Mouse (Mus musculus): ENCODE results near the gene Fam129b. TPM values are rescaled to one million over a fixed set of nuclear protein-coding genes. Genes with fewer than 3 reads are reported as not detected.
"Not testable (repeated sequence)": the region's sequence is repeated elsewhere in the genome, so short reads cannot be mapped to it uniquely, and the experiment has no call there.

The Fam129b gene
- 10 to 100 TPM; 28.9 to 30.7 TPM for total RNA-seq (2021)
- long read RNA-seq, experiment 1, transcript Fam129b-201 (14 exons, 3,714 nt), result major isoform, 37 of 69 reads
- long read RNA-seq, experiment 1, partial matches to known transcripts, result 8 of 69 reads
- long read RNA-seq, experiment 1, other reads (novel, unspliced or antisense), result 24 of 69 reads
- long read RNA-seq, experiment 2, transcript Fam129b-201 (14 exons, 3,714 nt), result major isoform, 11 of 16 reads
- long read RNA-seq, experiment 2, partial matches to known transcripts, result 2 of 16 reads
- long read RNA-seq, experiment 2, other reads (novel, unspliced or antisense), result 3 of 16 reads

DNA sequence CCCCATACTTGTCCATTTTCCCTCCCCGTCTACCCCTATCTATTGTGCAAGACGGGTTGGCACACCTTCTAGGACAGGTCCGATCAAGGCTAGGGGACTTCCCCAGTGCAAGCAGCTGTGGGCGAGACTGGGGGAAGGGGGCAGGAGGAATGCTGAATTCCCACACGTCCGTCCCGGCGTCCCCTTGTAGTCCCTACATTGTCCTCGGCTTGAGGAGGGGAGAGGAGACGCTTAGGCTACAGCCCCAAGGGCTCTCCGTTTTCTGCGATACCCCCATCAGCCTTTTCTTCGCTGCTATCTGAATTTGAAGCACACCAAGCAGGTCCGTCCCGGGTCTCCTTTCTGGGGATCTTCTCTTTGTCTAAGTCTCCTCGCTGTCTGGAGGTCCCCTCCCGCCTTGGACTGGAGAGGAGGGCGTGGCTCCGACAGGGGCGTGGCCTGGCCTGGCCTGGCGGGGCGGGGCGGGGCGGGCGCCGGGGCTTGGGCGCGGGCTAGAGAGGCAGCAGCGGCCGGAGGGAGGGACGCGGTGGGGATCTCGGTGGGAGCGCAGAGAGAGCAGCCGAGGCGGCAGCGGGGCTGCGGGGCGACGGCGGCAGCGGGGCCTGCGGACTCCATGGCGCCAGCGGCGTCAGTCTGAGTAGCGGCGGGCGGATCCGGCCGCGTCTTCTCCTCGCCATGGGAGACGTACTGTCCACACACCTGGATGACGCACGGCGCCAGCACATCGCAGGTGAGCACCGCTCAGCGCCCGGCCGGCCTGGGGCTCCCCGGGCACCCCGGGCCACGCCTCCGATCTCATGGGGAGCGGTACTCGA is at the start of gene Fam129b:
Gene Fam129b, plus strand, starts transcription at position 440 of the 815 bp plus-strand sequence.
- peak; percentile 94 for DNase-seq

- DNase-seq, result no peak
Measured at GRCm38 (mm10) chr2:32828979-32829676, 46.8 kb upstream of the Fam129b start.

DNA sequence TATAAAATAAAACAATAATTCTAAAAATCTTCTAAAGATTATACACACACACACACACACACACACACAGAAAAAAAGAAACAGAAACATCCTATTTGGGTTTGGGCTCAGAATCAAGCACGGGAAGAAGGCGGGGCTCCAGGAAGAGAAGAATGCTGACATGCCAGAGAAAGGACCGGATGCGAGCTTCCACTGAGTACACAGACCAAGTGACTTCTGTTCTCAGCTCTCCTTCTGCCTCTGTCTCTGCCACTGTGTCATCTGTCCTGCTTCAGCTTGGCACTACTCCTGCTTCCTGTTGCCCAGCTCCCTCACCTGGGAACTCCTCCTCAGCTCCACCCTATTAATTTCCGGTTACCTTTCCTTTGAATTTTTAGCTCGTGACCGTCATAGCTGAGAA is 41.4 kb upstream of the Fam129b start:
- DNase-seq, result peak; percentile 30

DNA sequence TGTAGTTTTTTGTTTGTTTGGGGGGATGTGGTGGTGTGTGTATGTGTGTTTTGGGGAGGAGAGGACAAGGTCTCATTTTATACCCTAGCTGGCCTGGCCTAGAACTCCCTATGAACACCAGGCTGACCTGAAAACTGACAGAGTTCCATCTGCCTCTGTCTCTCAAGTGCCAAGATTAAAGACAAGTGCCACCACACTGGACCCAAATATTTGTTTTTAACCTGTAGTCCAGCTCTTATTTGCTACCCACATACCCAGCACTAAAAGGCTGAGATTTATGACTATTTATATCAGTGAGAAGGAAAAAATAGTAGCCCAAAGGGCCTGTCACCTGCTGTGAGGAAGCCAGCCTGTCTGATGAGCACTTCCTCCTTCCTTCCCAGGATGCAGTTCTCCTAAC is 40.3 kb upstream of the Fam129b start:
- no peak for DNase-seq

- DNase-seq, result peak; percentile 28
Measured at GRCm38 (mm10) chr2:32838147-32838884, 37.6 kb upstream of the Fam129b start.

DNA sequence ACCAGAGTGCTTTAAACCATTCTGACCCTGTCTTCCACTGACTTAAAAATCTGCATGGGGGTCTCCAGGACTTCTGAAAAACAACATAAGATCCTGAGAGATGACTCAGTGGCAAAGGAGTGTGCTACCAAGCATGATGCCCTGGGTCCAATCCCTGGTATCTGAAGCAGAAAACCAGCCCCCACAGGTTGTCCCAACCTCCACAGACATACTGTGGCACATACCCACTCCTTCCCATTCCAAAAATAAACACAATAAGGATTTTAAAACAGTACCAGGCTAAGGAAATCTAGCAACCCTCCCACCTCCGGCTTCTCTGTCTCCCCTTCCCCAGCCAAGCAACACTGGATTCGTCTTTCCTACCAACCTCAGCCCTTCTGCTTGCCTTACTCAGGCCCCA is 36.7 kb upstream of the Fam129b start:
- DNase-seq, result no peak

GRCm38 (mm10) chr2:32841099-32841498 is 34.8 kb upstream of the Fam129b start:
- no peak for DNase-seq

DNA sequence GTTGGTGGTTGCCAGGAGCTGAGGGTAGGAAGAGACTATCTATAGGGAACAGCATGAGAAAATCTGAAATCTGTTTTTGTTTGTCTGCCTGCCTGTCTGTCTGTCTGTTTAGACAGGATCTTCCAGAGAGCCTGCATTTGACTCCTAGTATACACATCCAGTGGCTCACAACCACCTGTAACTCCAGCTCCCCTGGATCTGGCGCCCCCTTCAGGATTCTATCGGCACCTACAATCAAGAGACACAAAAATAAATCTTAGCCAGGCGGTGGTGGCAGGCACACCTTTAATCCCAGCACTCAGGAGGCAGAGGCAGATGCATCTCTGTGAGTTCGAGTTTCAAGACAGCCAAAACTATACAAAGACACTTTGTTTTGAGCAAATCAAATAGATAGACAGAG is 33.4 kb upstream of the Fam129b start:
- DNase-seq, result no peak

- DNase-seq, result no peak
Measured at GRCm38 (mm10) chr2:32845572-32846100, 30.3 kb upstream of the Fam129b start.

DNA sequence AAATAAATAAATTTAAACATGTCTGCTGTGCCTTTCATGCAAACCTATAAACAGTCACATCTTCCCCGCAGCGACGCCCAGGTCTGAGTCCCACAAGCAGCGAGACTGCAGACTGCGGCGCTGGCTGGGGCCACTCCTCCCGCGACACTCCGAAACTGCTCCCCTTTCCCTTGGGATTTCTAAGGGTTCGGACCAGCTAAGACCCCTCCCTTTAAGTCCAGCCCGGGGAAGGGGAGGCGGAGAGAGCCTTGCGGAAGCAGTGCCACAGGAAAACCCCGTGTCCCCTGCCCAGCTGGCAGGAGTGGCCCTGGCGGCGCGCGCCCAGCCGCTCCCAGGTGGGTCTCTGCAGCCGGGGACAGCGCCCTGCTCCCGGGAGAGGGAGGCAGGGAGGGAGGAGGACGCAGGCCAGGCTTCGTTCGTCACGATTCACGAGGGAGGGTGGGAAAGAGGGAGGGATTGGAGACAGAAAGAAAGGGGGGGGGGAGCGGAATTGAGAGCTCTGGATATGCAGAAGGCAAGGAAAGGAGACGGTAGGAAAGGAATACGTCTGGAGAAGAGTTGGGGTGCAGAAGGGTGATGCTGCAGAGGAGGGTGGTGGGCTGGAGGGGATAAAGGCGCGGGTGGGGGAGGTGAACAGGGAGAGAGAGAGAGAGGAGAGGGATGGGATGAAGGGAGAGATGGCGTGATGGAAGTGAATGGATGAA is 29.7 kb upstream of the Fam129b start:
- DNase-seq, result peak; percentile 76

DNA sequence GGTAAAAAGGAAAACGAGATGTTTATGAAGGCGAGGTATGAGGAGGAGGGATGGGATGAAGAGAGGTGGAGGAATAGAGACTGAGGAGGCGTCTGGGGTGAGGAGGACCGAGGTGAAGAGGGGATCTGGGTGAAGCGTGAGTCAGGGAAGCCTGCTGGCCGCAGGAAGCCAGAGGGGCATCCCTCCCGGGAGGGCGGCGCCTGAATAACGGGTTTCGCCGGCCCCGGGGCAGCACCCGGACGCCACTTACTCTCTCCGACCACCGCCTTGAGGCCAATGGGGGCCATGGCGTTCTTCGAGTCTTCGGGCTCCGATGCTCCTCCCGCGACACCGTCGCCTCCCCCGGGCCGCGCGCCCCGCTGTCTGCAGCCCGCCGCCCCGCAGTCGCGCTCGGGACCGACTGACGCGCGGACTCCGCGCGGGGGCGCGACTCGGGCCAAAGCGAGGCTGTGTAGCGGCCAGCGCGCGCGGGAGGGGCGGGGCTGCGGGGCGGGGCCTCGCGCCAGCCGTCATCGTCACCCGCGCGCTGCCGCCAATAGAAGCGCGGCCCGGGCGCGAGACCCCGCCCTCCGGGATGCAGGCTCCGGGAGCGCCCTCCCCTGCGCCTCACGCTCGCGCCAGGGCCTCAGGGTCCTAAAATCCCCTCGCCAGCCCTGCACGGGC is 29.0 kb upstream of the Fam129b start, which contains the start of gene Stxbp1:
Gene Stxbp1, minus strand, starts transcription at position 441 of the 663 bp plus-strand sequence.
- DNase-seq, result peak; percentile 96

DNA sequence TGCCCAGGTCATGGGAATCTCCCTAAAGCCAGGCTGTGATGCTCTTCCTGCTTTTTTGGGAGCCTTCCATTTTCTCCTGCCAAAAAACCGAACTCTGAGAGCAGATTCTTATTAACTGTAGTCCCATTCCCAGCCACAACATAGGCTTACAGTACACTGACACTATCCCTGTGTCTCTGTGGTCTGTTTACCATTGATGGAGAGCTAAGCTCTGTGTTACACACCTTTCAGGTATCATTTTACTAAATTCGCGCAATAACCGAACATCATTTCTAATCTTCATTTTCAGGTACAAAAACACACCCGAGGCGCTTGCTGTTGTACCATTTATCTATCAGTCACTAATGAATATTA is 28.5 kb upstream of the Fam129b start:
- DNase-seq, result no peak

- DNase-seq, result peak; percentile 51
Measured at GRCm38 (mm10) chr2:32852156-32852555, 23.8 kb upstream of the Fam129b start.

GRCm38 (mm10) chr2:32853716-32854115 is 22.2 kb upstream of the Fam129b start:
- not testable (repeated sequence) for DNase-seq

- peak; percentile 96 for DNase-seq
Measured at GRCm38 (mm10) chr2:32854206-32854605, 21.7 kb upstream of the Fam129b start.

GRCm38 (mm10) chr2:32855046-32855785 is 20.7 kb upstream of the Fam129b start:
- no peak for DNase-seq

- no peak for DNase-seq
Measured at GRCm38 (mm10) chr2:32855790-32856465, 20.0 kb upstream of the Fam129b start.

- DNase-seq, result peak; percentile 88
Measured at GRCm38 (mm10) chr2:32857584-32857983, 18.3 kb upstream of the Fam129b start.

- peak; percentile 77 for DNase-seq
Measured at GRCm38 (mm10) chr2:32859010-32859621, 16.8 kb upstream of the Fam129b start.
